Mouse (Mus musculus): ENCODE measurements around the gene Ldha.

- no peak for TF ChIP-seq CTCF (IDR thresholded peaks at IDR 0.05; ENCODE audit: borderline replicate concordance, extremely low read depth, insufficient read depth, insufficient read length)
- no peak for TF ChIP-seq POLR2A (IDR thresholded peaks at IDR 0.05; ENCODE audit: borderline replicate concordance, extremely low read depth, insufficient read depth, insufficient read length, poor library complexity, severe bottlenecking)
Observed at GRCm38 (mm10) chr7:46877255-46877654, 36.0 kb downstream of the Ldha start.
